16 mouse cellular contexts compared by ENCODE assay signal in genomic region chr10:21350531-21351515, GRCm38 (mm10). TPM values are rescaled to one million over a fixed set of nuclear protein-coding genes. Genes with fewer than 3 reads are reported as not detected.
"Had no signal": no experiment of that assay in that cellular context is flagged by ENCODE, and none has a peak within 500 bp of the region (broad histone marks: within the 10 kb centered on the region; RNA-seq: fewer than 3 reads in every experiment).

No protein-coding gene starts in this region.

- H3K27me3 ChIP-seq: kidney, embryonic 15.5 days; limb, embryonic 13.5 days; megakaryocyte, embryonic 14.5 days; midbrain, embryonic 12.5 days; neural tube, embryonic 13.5 days had no signal

- H3K4me1 ChIP-seq: kidney, embryonic 15.5 days; limb, embryonic 13.5 days; midbrain, embryonic 12.5 days; neural tube, embryonic 13.5 days had no signal

- H3K9me3 ChIP-seq: kidney, embryonic 15.5 days; limb, embryonic 13.5 days; megakaryocyte, embryonic 14.5 days; midbrain, embryonic 12.5 days; neural tube, embryonic 13.5 days had no signal

- ATAC-seq: intestine, embryonic 16.5 days; lung, postnatal 0 days; midbrain, embryonic 16.5 days had no signal

- DNase-seq: kidney, postnatal 14 days; left cerebral cortex, postnatal 4 days; lung, adult 2 months; lung, postnatal 4 days; thymus, postnatal 4 days had no signal

- H3K9ac ChIP-seq: kidney, embryonic 15.5 days; limb, embryonic 13.5 days; midbrain, embryonic 12.5 days; neural tube, embryonic 13.5 days had no signal

- H3K4me2 ChIP-seq: kidney, embryonic 15.5 days; limb, embryonic 13.5 days; midbrain, embryonic 12.5 days; neural tube, embryonic 13.5 days had no signal

- H3K27ac ChIP-seq: kidney, embryonic 15.5 days; limb, embryonic 13.5 days; midbrain, embryonic 12.5 days; neural tube, embryonic 13.5 days had no signal

- H3K4me3 ChIP-seq: kidney, embryonic 15.5 days; limb, embryonic 13.5 days; megakaryocyte, embryonic 14.5 days; midbrain, embryonic 12.5 days; neural tube, embryonic 13.5 days had no signal

RNA-seq across cellular contexts. Expression of gene Aldh8a1, which starts 26.3 kb away (rescaled TPM):
- total RNA-seq: layer of hippocampus, postnatal 14 days; left cerebral cortex, postnatal 10 days; left cerebral cortex, postnatal 4 days had no signal
- polyA plus RNA-seq: large intestine, adult 2 months; midbrain, embryonic 16.5 days; neural tube, embryonic 13.5 days had no signal
